Mouse (Mus musculus) spleen, adult 2 months (tissue): ENCODE data around the gene Tmem164.

ENCODE experiments used
- CTCF ChIP-seq: fragments of 200-500 bp; IDR thresholded peaks from 2 replicates; pipeline ENCODE4 v1.5.1; 2011; ENCODE audit warnings: mild to moderate bottlenecking, inconsistent platforms; ENCODE audit not compliant: insufficient read depth, insufficient read length, insufficient replicate concordance; ENCODE audit errors: extremely low read depth
- POLR2A ChIP-seq: fragments of 200-500 bp; IDR thresholded peaks from 2 replicates; pipeline ENCODE4 v1.6.1; 2011; ENCODE audit warnings: low read depth, low read length, inconsistent platforms

- no peak for TF ChIP-seq POLR2A
- no peak for TF ChIP-seq CTCF
These were observed 8.5 kb upstream of the Tmem164 start for GRCm38 (mm10) chrX:142672701-142673100.
